Mouse (Mus musculus) induced T-regulatory cell, adult 2 months (primary cell): ENCODE results near the gene Prpf19.

Experiments used
- DNase-seq: peaks from one replicate; pipeline ENCODE4 v3.0.0-alpha.2; 2012; ENCODE audit warnings: low read depth

The Prpf19 gene

DNA sequence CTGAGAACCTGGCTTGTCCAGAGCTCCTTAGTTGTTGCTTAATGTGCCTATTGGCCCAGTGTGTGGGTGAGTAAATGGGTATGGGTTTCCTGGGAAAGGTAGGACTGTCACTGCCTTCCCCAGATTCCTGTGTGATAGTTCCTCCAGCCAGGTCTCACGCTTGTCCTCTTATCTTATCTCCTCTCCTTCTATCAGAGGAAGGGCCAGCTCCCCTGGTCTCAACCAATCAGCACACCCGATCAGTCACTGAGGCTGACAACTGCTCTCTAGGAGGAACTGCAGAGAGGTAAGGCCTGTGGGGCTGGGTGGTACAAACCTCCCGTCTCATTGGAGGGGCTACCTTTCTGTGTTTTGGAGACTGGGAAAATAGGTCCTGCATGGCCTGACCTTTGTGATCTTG lies 43.7 kb downstream of the Prpf19 start:
- no peak for DNase-seq

DNA sequence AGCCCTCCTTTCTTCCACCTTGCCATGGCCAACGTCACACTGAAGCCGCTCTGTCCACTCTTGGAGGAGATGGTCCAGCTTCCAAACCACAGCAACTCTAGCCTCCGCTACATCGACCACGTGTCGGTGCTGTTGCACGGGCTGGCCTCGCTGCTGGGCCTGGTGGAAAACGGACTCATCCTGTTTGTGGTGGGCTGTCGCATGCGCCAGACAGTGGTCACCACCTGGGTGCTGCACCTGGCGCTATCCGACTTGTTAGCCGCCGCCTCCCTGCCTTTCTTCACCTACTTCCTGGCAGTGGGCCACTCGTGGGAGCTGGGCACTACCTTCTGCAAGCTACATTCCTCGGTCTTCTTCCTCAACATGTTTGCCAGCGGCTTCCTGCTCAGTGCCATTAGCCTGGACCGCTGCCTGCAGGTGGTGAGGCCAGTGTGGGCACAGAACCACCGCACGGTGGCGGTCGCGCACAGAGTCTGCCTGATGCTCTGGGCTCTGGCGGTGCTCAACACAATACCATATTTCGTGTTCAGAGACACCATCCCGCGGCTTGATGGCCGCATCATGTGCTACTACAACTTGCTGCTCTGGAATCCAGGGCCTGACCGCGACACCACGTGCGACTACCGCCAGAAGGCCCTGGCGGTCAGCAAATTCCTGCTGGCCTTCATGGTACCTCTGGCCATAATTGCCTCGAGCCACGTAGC lies 45.2 kb downstream of the Prpf19 start:
- peak; percentile 75 for DNase-seq

- DNase-seq = no peak
These were observed 45.9 kb downstream of the Prpf19 start for GRCm38 (mm10) chr19:10940801-10941457.

GRCm38 (mm10) chr19:10943955-10944354 lies 48.9 kb downstream of the Prpf19 start:
- DNase-seq = no peak

DNA sequence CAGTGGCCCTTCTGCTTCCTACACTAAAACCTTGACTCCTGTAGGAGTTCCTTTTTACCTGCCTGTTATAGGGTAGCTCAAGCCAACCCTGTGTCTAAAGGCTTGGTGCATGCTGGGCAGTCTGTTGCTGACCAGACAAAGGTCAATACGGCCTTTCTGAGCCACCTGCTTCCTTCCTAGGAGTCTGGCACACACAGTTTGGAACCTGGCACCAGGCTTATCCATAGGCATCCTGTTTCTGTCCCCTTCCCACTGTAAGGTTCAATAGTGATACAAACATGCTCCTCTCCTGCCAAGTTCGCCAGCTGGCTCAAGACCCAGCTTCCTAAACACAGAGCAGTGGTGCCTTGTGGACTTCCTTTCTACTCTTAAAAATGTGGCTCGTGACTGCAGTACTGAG lies 51.5 kb downstream of the Prpf19 start:
- DNase-seq = no peak

DNA sequence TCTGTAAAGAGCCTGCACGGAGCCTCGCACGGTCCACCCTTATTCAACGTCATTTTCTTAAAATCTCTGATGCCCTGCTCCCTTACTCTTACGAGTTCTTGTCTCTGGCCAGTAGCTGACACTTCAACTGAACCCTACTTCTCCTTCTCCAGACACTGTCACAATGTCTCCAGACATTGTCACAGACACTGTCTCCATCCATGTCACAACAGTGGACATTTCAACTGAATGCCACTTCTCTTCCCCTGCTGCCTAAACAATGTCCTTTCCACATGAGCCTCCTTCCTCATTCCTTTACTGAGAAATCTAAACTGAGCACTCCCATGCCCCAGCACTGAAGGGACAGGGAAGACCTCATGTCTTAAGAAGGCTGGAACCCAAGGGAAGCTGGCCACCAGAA lies 52.2 kb downstream of the Prpf19 start:
- no peak for DNase-seq

GRCm38 (mm10) chr19:10948416-10948815 lies 53.4 kb downstream of the Prpf19 start:
- DNase-seq = peak; percentile 52

DNA sequence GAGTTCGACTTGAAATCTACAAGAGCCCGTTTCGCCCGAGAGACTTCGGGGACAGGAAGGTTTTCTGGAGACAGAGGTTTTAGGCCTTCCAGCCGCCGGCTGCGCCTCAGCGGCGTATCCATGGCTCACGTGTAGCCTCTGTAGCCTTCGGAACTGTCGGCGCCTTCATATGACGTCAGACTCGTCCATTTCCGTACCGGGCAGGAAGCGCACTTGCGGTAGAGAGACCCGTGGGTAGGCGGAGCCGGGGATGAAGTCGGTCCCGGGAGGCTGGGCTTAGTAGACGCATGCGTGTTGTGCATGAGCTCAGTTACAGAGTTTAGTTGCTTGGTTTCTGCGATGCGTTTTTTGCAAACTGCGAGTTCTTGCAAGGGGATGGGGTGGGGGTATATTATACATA lies 54.1 kb downstream of the Prpf19 start, which contains the start of gene Ccdc86:
Ccdc86 (minus strand) TSS at position 155 of the 400 bp plus-strand sequence.
- DNase-seq = peak; percentile 99

DNA sequence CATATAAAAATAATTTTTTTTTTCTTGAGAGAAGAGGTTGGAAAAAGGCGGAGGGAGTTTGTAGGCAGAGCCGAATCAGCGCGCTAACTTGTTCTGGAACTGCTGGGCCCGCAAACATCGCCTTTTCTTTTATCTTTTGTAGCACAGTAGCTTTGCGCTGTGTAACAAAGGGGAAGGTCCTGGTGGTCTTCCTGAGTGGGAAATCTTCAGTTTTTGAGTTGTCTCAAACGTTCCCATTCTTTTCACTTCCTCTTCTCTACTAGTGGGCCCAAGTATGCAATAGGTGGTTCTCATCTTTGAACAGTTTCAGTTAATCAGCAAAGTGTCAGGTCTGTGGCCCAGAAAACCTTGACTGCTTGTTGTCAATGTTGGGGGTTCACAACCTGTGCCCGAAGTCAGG lies 54.5 kb downstream of the Prpf19 start:
- DNase-seq = no peak

GRCm38 (mm10) chr19:10952021-10952939 lies 57.2 kb downstream of the Prpf19 start:
- DNase-seq = peak; percentile 41
